Mouse (Mus musculus) ES-E14 (cell line): ENCODE results near the gene Parvb. TPM values are rescaled to one million over a fixed set of nuclear protein-coding genes. Genes with fewer than 3 reads are reported as not detected.

Experiments
- DNase-seq: peaks from one replicate; pipeline ENCODE4 v3.0.0-alpha.2; 2013; ENCODE audit warnings: low read depth, low spot score
- H3K27ac ChIP-seq: 2 replicates; pipeline ENCODE4 v1.5.1; 2012; ENCODE audit warnings: low read depth, mild to moderate bottlenecking, low read length, moderate library complexity, mixed read lengths; ENCODE audit not compliant: poor library complexity, insufficient read depth, severe bottlenecking
- H3K36me3 ChIP-seq: 2 replicates; pipeline ENCODE4 v1.6.1; 2012; ENCODE audit warnings: mild to moderate bottlenecking, low read length, moderate library complexity, mixed read lengths; ENCODE audit not compliant: control insufficient read depth, poor library complexity, insufficient read depth, severe bottlenecking
- H3K4me1 ChIP-seq, 2 experiments: fragments of 150-350 bp in 1 of 2; sonication (generic) in 1 of 2; 2 replicates each; pipeline ENCODE4 v1.6.1; 2012; ENCODE audit warnings: low read length in 2 of 2, mild to moderate bottlenecking in 1 of 2, mixed read lengths in 1 of 2; ENCODE audit not compliant: control insufficient read depth in 2 of 2, insufficient read depth in 2 of 2, poor library complexity in 1 of 2
- H3K4me3 ChIP-seq, 2 experiments: fragments of 150-350 bp in 1 of 2; sonication (generic) in 1 of 2; 2 replicates each; pipeline ENCODE4 v1.5.1; 2012; ENCODE audit warnings: low read length in 2 of 2, low read depth in 1 of 2, mild to moderate bottlenecking in 1 of 2, mixed read lengths in 1 of 2; ENCODE audit not compliant: insufficient read depth in 1 of 2, poor library complexity in 1 of 2, severe bottlenecking in 1 of 2
- H3K9ac ChIP-seq: 2 replicates; pipeline ENCODE4 v1.6.1; 2012; ENCODE audit warnings: low read depth, mild to moderate bottlenecking, low read length, mixed read lengths; ENCODE audit not compliant: poor library complexity, insufficient read depth, severe bottlenecking
- H3K9me3 ChIP-seq: fragments of 150-350 bp; sonication (generic); 2 replicates; pipeline ENCODE4 v1.6.1; 2012; ENCODE audit warnings: low read depth, mild to moderate bottlenecking, low read length; ENCODE audit not compliant: control insufficient read depth, insufficient read depth
- CHD2 ChIP-seq: IDR thresholded peaks from 2 replicates; pipeline ENCODE4 v1.6.1; 2014; ENCODE audit warnings: mild to moderate bottlenecking, low read depth, low read length, inconsistent platforms
- HCFC1 ChIP-seq: IDR thresholded peaks from 2 replicates; pipeline ENCODE4 v1.6.1; 2012; ENCODE audit warnings: low read length, inconsistent platforms, borderline replicate concordance; ENCODE audit not compliant: insufficient read depth
- MAFK ChIP-seq: IDR thresholded peaks from 2 replicates; pipeline ENCODE4 v1.6.1; 2014; ENCODE audit warnings: mild to moderate bottlenecking, low read depth, low read length, inconsistent platforms; ENCODE audit not compliant: insufficient read depth
- ZC3H11A ChIP-seq: IDR thresholded peaks from 2 replicates; pipeline ENCODE4 v1.6.1; 2012; ENCODE audit warnings: low read depth, mild to moderate bottlenecking, inconsistent platforms, low read length, borderline replicate concordance
- ZNF384 ChIP-seq: IDR thresholded peaks from 2 replicates; pipeline ENCODE4 v1.6.1; 2012; ENCODE audit warnings: low read depth, low read length, inconsistent platforms
- in situ Hi-C, 2 experiments: fragments of 600-800 bp; cut with MboI; formaldehyde crosslinking; loops; one replicate each; pipeline ENCODE4 v1.15.1; 2025; ENCODE audit warnings: low sequenced_read_pairs in 2 of 2, inconsistent platforms in 1 of 2; ENCODE audit not compliant: unreplicated experiment in 2 of 2
- total RNA-seq: library from RNA; depleted of rRNA; stranded (reverse); fragments of 300-350 nt; gene quantifications from 2 replicates; pipeline ENCODE4 v1.2.3, GENCODE M21; 2012

The Parvb gene
- total RNA-seq, 1 experiment = 10.8 TPM

DNA sequence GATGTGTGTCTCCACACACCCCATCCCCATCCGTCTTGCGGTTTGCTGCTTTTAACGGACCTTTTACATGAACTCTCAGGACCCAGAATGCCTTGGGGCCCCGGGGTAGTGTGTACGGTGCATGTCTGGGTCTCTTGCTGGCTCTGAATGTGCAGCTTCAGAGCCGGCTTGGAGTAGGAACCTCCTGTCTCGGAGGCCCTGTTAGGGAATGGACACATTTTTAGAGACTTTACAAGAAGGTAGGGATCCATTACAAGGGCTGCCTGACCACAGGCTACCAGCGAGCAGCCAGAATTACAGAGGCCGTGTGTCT is 81.7 kb downstream of the Parvb start:
- Histone ChIP-seq H3K4me1 (peaks cover 0 to 19% of the 10 kb centered on the region in 2 experiments; a peak in 2 of 4 replicates), H3K9me3 (no peaks in the 10 kb centered on the region), H3K9ac (no peak overlapping the region), H3K4me3 (no peak overlapping the region), H3K36me3 (no peaks in the 10 kb centered on the region; the same call in 1 of the 2 replicates), H3K27ac (no peak overlapping the region; the same call in 1 of the 2 replicates)
- no peak for DNase-seq
- TF ChIP-seq MAFK = no peak
- no peak for TF ChIP-seq CHD2
- no peak for TF ChIP-seq HCFC1
- TF ChIP-seq ZNF384 = no peak
- no peak for TF ChIP-seq ZC3H11A
- in situ Hi-C loops = no loop called here

DNA sequence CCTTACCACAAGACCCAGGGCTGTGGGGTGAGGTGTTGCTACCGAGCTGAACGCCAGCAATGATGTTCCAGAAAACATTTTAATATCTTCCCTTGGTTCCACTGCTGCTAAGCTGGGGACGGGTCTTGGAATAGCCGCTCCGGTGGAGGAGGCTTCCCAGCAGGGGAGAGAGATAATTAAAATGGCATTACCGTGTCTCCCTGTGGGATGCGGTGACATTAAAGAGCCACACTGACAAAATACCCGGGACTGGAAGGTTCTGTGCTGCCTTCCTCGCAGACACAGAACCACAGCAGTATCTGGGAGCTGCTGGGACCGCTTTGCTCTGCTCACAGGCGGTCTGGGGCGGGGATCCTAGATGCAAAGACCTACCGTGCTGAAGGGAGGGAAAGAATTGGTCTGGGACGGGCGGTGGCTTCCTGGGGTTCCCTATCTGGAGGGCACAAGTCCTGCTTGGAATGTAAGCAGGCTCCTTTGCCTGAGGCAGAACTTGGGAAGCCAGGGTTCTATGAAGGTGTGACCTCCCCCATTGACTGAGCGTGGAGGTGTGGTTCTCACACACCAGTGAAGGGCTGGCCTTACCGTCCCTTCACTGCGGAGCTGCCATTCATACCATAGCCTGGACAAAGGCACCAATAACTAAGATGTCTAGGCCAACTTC is 82.7 kb downstream of the Parvb start:
- peak; percentile 79 for DNase-seq
- H3K27ac ChIP-seq = peak overlapping the region; percentile 40; the same call in 1 of the 2 replicates
- in situ Hi-C loops = no loop called here
- no peak overlapping the region for H3K4me3 ChIP-seq
- H3K36me3 ChIP-seq = no peaks in the 10 kb centered on the region; the same call in 1 of the 2 replicates
- TF ChIP-seq ZNF384 (no peak), CHD2 (no peak), HCFC1 (no peak), MAFK (no peak), ZC3H11A (no peak)
- no peak overlapping the region for H3K9ac ChIP-seq
- H3K9me3 ChIP-seq = no peaks in the 10 kb centered on the region
- peaks cover 0 to 19% of the 10 kb centered on the region in 2 experiments; a peak in 2 of 4 replicates for H3K4me1 ChIP-seq

DNA sequence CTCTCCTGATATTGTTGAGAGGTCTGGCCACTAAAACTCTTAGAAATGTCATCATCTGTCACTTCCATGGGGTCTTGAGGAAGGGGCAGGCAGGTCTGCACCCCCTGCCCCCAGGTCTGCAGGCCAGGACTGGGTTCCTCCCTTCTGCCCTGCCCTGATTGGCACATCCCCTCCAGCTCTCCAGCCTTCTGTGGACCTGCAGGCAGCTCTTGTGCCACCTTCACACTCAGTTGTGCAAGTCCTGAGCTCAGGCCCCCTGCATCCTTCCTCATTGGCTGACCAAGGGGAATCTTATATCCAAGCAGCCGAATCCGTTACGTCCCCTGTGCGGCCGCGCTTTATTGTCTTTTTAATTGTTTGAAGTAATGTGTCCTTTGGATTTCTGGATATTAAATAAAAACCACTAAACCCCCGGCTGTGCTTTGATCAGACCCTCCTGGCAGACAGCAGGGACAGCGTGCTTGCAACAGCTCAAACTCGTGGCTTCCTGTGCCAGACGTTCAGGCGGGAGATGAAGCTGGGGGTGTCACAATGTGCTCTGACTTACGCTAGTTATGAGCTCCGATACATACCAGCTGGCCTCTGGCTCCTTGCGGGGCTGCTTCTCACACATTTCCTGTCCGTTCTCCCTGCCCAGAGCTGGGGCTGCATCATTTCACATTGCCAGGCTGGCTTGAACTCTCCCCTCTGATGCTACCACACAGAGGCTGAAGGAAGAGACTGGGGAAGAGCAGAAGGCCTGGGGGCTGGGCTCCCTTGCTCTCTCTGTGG is 83.6 kb downstream of the Parvb start:
- Histone ChIP-seq H3K4me1 (peaks cover 0 to 19% of the 10 kb centered on the region in 2 experiments; a peak in 2 of 4 replicates), H3K9ac (no peak overlapping the region), H3K4me3 (no peak overlapping the region), H3K36me3 (no peaks in the 10 kb centered on the region; the same call in 1 of the 2 replicates), H3K9me3 (no peaks in the 10 kb centered on the region), H3K27ac (no peak overlapping the region)
- TF ChIP-seq ZC3H11A = no peak
- no peak for TF ChIP-seq HCFC1
- no peak for TF ChIP-seq MAFK
- no peak for TF ChIP-seq ZNF384
- TF ChIP-seq CHD2 = no peak
- in situ Hi-C loops = no loop called here
- DNase-seq = no peak

DNA sequence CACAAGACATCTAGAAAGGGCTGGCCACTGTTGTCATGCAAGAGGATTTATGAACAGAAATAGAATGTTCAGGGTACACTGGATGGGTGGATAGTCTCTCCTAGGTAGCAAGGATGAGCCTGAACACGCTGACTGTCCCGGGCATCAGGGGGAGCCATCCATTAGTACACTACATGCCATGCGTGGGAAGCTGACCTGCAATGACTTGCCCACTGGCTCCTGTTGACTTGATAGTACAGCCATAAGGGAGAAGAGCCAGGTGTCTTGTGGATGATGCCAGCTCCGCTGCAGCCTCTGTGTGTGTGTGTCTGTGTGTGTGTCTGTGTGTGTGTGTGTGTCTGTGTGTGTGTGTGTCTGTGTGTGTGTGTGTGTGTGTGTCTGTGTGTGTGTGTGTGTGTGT is 87.5 kb downstream of the Parvb start:
- in situ Hi-C loops = no loop called here
- TF ChIP-seq ZNF384 (no peak), MAFK (no peak), ZC3H11A (no peak), CHD2 (no peak), HCFC1 (no peak)
- Histone ChIP-seq H3K27ac (no peak overlapping the region), H3K36me3 (no peaks in the 10 kb centered on the region), H3K9ac (no peak overlapping the region), H3K4me3 (no peak overlapping the region), H3K9me3 (no peaks in the 10 kb centered on the region), H3K4me1 (peaks cover 0 to 5% of the 10 kb centered on the region in 2 experiments; a peak in 2 of 4 replicates)
- no peak for DNase-seq
